Mouse (Mus musculus): ENCODE results near the gene Ipcef1.
"Not testable (repeated sequence)": the region's sequence is repeated elsewhere in the genome, so short reads cannot be mapped to it uniquely, and the experiment has no call there.

Ipcef1 gene

DNA sequence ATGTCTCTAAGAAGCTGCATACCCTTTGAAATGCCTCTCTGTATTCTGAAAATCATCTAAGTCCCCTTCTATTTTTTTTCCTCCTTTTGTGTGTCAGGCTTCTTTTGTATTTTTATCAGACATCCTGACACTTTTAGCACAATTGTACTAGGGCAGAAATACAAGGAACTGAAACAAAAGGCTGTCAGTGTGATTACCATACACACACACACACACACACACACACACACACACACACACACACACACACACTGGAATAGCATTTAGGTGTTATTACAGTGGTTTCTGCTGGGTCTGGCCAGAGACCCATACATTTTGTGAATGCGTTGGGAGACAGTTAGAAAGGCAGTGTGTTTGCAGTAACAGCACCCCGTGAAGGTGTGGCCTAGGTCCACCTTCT is 18.8 kb downstream of the Ipcef1 start:
- DNase-seq = no peak

DNA sequence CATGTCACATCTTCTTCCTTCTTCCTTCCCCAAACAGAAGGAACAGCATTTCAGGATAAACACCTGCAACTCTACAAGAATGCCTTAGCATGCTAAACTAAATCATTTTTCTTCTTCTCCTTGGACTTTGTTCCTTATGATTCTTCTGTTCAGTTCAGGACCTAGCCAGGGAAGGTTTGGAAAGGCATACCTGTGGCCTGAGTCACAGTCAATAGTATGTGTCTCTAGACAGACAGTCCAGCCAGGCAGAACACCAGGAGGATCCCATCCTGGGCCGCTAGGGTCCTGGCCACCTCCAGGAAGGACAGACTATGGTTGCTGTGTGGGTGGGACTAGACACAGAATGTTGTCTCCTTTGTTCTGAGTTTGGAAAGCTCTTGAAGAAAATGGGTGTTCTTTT is 27.2 kb downstream of the Ipcef1 start:
- no peak for DNase-seq

DNA sequence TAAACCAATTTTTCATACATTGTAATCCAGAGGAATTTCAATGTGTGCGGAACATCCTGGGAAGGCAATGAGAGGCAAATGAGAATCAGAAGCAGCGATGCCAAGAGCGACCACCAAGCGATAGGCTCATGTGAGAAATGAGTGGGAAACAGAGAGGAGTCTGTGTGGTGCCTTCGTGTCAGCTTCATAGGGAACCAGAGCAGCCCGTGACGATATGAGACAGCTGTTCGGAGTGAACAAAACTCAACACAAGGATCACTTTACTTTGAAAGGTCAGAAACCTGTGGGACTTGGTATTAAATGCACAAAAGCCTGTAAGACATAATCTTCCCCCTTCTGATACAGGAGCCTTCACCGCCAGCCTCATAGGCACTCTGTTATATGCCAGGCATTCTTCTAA is 31.7 kb downstream of the Ipcef1 start:
- no peak for DNase-seq

DNA sequence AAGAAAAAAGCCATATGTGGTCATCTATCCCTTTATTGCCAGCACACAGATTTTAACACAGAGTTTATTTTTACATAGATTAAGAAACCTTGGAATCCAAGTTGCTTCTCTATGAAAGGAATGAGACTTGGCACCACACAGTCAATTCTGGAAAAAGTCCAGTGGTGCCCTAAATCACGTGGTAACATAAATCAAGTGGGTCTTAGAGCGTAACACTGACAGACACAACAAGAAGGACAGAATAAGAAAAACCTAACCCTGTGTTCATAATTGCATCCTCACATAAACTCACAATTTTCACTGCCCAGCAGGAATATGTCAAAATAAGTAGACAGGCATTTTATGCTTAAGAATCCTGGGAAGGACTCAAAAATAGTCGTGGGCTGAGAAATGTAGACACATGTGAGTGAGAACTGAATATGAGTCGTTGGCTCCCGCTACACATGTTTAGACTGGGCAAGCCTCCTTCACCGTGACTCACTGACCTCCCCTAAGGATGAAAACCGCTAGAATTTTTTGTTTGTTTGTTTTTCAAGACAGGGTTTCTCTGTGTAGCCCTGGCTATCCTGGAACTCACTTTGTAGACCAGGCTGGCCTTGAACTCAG is 32.4 kb downstream of the Ipcef1 start:
- DNase-seq = no peak

DNA sequence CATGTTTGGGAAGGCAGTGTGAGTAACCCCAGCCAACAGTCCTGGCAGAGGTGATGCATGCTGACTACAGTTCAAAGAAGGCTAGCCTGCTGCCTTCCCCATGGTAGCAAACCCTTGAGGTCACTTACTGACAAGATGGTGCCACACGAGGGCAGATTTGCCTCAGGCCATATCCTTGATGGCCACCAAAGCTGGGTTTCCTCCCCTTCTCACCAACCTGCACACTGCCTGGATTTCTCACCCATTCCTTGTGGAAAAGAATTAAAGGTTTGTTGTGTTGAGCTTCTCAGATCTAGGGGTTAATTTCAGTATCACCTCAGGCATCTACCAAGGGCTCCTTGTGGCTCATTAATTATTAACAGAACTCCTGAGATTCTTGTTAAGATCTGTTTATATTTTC is 37.1 kb downstream of the Ipcef1 start:
- DNase-seq = no peak

DNA sequence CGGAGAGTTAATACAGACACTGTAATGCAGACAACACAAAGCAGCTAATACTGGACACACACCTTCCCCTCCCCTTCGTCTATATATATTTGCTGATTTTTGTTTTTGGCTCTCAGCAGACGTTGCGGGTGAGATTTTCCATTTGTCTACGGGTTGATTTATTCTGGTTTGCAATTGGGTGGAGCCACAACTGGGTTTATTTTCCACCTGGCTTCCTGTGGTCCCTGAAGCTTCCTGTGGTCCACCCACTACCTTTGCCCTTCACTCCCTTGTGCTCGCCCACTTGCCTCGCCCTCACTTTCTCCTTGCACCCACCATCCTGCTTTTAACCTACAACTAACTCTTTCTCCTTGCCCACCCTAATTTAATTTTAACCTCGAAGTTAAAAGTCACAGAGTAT is 41.7 kb downstream of the Ipcef1 start:
- no peak for DNase-seq

DNA sequence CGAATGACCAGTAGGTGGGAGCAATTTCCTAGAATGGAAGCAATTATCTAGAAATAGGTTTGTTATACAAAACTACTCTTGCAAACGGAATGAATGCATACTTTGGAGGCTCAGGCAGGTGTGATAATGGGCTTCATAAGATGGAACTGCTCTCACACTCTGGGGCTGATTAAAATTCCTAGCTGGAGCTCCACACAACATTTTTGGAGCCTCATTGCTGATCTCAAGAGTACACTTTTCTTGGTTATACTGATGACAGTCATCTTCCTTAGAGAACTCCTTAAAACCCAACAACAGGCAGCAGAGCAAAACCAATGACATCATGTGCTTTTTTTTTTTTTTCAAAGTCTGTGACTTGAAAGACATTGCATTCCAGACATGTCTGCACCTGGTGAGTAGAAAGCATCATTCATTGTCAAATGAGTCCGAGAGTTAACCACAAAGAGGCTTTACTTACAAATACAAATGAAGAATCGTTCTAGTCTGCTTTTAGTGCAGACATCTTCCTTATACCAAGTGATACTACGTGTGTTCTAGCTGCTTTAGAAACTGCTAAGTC is 47.2 kb downstream of the Ipcef1 start:
- DNase-seq = no peak

DNA sequence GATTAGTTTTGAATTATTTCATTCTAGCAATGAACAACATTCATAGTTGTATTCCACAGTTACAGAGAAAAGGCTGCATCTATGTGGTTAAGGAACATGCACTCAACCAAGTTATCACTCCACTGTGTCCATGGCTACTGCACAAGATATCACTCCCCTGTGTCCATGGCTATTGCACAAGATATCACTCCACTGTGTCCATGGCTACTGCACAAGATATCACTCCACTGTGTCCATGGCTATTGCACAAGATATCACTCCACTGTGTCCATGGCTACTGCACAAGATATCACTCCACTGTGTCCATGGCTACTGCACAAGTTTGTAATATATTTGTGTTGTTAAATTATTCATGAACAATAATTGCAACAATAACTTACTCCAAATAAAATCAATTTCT is 48.4 kb downstream of the Ipcef1 start:
- DNase-seq = not testable (repeated sequence)

DNA sequence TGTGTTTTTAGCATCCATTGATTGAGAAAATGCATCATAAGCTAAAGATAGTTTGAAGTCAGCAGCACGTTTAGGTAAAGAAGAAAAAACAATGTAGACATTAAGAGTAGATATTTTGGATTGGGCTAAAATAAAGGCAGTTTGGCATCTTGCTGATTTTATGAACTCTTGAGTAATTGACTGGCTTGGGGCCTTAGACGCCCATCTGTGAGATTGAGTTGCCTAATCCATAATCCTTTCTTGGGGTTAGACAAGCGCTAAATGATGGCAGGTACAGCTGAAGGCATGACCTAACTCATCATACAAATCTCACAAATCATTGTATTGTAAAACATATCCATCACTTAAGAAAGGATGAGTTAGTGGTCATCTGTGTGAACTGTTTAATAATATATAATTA is 52.9 kb downstream of the Ipcef1 start:
- no peak for DNase-seq

DNA sequence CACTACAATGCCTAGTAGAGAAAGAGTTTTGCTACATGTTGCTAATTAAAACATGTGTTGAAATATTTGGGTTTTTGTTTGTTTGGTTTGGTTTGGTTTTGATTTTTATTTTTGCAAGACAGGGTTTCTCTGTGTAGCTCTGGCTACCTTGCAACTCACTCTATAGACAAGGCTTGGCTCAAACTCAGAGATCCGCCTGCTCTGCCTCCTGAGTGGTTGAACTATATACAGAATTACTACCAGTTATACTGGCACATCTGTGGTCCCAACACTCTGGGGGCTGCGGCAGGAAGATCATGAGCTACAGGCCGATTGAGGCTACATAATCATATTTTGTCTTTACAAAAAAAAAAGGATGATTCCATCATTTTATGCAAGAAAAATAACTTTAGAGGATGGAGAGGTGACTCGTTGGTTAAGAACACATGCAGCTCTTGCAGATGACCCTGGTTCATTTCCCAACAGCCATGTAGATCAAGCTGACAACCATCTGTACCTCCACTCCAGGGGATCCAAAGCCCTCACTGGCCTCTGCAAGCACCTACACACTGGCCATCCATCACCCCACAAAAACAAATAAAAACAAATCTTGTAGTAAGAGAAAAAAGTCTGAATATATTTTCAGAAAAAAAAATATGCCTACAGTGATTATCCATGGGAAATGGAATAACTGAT is 53.6 kb downstream of the Ipcef1 start:
- DNase-seq = no peak

DNA sequence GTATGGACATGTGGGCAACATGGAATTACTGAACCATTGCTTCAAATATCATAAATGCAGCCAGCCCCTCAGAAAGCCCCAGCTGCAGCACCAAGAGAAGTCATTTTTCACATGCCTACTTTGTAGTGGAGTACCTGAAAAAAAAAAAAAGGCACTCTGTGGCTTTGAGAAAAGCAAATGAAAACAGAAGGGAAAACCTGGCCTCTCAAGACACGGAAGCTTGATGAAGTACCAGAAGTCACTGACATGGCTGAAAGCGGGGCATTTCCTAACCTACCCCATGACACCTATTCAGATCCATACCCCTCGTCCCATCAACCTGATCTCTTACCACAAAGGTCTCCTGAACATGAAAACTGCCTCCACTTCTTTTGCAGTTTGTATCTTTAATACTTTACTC is 55.4 kb downstream of the Ipcef1 start:
- no peak for DNase-seq

DNA sequence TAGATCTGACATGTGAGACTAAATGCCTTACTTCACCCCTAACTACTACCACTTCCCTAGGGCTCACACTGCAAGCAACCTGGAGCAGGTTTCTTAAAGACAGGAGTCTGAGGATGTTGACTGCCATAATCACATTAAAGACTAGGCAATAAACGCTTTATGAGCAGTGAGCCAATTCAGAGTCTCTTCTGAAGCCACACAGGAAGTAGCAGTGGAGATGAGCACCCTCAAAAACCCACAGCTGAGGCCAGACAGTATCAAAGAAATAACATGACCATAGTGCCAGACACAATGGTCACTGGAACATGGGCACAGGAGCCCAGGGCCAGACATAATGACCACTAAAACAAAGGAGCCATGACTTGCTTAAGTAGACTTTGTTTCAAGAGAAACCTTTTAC is 63.7 kb downstream of the Ipcef1 start:
- DNase-seq = no peak

DNA sequence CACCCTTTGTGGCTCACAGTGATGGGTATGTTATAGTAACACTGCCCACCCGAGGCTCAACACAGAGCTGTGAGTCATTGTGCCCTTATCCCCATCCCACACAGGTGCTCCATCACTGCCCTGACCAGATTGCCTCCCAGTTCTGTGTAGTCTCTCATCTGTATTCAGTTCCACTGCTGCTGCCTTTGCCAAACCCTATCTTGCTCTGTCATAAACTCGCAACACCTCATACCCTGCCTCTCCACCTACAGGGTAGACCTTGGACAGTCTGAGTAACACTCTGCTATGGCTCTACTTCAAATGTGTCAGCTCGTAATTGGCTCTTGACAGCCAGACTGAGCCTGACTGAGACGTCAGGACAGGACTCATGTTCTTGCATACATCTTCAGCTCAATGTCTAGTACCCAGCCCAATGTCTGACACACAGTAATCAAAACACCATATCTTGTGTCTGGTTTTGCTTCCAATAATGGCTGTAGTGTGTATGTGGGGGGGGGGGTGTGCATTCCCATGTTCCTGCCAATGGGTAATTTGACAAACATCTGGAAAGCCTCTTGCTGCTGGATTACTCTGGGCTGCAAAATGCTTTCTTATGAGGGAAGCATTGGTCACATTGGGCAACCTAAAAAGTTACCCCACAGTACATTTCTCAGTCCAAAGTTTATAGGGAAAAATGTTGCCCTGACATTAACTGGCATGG is 64.7 kb downstream of the Ipcef1 start:
- no peak for DNase-seq

DNA sequence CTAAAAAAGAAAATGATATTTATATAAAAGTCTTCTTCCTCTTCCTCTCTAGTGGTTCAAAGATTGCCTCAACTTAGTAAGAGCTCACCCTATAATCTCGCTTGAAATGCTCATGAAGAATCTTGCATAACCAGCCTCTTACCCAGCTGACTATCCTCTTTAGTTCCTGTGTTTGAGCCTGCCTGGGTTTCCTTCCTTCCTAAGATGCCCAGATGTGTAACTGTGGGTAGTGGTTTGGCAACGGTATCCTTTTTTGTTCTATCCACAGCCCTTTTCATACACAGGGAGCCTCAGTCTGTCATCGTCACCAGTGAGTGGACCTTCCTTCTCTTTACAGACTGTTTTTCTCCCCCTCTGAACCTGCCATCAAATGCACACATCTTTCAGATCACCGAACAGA is 66.0 kb downstream of the Ipcef1 start:
- no peak for DNase-seq

DNA sequence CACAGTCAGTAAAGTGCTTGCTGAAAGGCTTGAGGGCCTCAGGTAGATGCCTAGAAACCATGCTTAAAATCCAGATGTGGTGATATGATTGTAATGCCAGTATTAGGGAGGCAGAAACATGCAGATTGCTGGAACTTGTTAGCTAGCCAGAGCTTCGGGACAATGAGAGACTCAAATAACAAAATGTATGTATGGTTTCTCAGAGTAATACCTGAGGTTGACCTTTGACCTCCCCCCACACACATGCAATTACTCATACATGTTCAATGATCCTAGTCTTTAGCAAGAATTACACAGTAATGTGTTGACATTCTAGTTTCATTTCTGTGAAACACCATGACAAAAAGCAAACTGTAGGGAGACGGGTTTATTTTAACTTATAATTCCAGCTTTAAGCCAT is 68.8 kb downstream of the Ipcef1 start:
- no peak for DNase-seq

DNA sequence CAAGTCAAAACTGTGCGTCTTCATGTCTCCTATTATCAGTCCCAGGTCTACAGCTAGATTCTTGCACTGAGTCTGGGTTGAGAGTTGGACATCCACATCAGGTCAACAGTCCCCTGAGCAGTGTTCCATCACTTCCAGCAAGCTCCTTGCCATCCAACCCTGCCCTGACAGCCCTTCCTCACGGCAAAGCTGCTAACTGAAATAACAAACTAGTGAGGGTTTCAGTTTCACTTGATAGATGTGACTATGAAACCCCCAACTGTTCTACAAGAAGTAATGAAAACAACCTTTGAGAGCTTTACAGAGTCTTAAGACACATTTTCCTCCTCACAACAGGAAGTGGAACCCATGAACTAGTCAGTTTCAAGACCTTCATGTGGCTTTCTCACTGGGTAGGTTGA is 69.5 kb downstream of the Ipcef1 start:
- DNase-seq = no peak

DNA sequence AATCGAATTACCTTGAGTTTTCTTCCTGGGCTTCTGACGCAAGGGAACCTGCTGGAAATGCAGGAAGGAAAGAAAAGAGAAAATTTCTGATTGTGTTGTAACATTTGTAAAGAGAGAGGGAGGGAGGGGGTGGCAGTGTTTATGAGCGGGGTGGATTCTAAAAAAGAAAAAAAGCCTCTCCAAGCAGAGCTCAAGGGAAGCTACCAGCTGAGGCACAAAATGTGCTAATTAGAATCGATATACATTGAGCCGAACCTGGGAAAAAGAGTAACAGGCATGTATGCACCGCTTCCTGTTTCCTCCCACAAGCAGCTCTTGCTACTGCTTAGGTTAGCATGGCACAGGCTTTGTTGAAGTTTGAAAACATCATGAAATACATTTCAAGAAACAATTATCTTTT is 72.0 kb downstream of the Ipcef1 start:
- DNase-seq = no peak

DNA sequence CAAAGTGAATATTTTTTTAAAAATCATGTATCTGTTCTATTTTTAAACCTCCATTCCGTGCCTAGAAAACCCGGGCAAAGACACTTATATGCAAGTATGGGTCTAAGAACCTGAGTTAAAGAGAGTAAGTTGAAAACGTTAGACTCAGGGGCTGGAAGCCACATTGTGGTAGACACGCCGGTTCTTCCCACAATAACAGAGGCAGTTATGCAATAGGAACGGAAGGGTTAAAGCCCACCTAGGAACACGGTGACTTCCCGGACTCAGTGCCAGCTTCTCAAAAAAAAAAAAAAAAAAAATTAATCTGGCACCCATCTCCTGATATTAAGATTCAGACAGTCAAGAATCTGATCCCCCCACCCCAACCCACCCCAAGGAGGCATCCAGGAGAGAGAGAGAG is 72.5 kb downstream of the Ipcef1 start:
- no peak for DNase-seq

DNA sequence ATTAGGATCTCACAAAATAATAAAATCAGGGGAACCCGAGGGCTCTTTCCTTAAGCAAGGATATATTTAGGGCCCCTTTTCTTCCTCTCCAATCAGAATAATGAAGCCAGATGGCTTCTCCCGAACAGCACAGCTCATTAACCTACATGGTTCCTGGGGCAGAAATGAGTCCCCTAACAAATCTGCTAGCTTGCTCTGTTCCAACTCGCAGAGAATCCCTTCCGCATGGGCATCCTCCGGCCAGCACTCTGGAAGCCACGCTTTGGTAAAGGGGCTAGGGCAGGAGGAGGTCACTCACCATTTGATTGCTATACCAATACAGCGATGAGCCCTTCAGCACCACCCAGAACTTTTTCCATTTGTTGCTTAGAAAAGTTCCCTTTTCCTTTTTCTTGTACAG is 73.1 kb downstream of the Ipcef1 start:
- DNase-seq = no peak

DNA sequence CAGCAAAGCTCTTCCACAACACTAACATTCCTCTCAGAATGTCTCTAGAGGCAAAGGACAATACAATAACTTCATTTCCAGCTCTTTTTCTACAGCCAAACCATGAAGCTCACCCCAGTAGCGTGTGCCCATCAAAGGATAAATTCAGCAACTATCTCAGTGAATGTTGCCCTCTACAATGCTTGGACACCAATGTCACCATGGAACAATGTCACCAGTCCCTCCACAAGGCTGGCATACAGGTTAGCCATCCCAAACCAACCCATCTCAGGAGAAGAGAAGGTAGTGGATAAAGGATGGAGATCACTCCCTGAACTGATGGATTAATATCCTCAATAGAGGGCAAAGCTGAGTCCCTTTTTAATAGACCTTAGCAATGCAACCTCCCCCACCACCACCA is 73.5 kb downstream of the Ipcef1 start:
- no peak for DNase-seq

DNA sequence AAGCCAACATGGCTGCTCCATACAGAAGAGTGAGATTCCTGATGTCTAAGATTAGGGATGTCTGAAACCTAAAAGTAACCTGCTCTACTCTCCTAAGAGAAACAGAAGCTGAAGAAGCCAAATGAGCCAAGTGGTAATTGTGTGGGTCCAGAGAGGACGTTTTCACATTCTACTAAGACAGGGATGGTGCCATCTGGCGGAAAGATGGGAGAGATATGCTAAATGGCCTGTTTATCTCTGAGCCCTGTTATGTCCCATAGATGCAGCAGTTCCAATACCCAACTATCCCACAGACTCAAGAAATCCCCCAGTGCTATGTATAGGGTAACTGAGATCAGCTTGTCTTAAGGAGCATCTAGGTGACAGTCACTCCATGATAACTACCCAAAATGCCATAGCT is 74.4 kb downstream of the Ipcef1 start:
- no peak for DNase-seq

DNA sequence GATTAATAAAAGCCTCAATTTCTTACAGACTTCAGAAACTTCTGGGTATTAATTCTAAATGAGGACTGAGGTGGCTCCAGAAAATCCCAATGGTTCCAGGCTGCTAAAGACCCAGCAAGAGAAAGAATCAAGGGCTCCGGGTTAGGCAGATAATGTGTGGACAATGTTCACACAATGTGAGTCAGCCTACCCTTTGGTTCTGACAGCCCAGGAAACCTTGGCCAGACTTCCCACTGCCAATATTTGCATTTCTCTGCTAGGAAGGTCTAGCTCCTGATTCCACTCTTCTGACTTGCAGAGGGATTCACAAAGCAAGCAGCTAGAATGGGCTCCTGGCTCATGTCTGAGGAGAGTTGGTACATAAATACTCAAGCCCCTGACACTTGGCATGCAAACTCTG is 83.9 kb downstream of the Ipcef1 start:
- DNase-seq = no peak

DNA sequence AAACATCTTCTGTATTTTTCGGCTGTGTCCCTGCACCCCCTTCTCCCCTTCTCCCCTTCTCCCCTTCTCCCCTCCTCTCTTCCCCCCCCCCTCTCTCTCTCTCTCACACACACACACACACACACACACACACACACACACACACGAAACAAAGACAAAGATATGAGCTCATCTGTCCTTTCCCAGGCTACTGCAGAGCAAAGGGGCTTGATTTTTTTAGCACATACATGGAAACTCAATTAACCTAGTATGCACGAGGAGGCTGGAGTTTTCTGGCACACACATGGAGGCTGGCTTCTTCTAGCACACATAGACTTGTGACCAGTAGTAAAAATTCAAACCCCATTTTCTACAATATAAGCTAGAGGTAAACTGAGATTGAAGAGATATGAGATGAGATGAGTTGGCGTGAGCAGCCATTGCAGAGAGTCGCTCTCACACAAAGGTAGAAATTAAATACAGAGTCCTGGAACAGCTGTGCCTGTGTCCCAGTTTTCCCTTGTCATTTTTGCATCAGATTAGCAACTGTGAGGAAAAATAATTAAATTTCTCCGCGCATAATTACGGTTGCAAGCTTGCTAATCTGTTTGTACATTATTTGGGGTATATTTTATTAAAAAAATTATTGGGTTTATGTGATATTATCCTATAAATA is 84.6 kb downstream of the Ipcef1 start:
- no peak for DNase-seq

DNA sequence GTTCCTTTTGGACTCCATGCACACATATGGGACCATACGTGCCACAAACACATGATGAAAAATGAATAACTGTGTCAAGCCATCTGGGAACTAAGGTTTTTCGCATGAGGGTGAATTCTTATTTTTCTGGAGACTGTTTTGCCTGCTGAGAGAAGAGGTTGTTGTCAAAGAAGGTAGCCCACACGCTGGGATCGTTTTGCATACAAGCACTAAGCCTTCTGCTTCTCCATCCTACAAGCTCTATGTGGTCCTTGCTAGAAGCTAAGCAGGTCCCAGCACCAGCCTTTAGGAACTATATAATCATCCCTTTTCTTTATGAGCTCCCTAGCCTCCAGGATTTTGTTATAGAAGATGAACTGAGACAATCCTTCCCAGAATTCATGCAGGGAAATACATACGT is 93.5 kb downstream of the Ipcef1 start:
- no peak for DNase-seq
